Mouse (Mus musculus): ENCODE data around the gene Mn1.

The Mn1 gene

DNA sequence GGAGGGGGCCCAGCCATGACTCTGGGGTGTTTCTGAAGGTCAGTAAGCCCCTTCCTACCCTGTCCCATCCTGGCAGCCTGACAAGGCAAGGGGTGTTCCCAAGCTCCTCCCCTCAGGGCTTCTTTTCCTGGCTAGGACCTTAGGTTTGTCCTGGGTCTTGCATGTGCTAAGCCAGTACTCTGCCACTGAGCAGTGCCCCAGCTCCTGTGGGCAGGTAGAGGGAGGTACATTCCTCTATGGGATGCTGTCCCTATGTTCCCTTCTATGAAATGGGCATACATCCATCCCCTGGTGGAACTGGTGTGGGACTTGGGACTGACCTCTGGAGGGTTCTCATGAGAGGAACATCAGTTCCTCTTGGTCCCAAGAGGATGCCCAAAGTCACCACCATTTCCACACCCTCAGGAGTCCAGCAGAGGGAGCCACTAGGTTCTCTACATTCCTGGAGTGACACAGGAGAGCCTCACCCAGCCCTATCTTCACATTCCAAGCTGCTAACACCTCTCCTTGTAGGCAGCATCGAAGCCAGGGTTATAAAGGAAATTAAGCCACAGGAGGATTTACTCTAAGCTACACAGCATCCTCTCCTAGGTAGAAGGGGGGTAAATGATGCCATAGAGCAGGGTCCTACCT is 7.6 kb upstream of the Mn1 start:
- peak; percentile 33 for DNase-seq

DNA sequence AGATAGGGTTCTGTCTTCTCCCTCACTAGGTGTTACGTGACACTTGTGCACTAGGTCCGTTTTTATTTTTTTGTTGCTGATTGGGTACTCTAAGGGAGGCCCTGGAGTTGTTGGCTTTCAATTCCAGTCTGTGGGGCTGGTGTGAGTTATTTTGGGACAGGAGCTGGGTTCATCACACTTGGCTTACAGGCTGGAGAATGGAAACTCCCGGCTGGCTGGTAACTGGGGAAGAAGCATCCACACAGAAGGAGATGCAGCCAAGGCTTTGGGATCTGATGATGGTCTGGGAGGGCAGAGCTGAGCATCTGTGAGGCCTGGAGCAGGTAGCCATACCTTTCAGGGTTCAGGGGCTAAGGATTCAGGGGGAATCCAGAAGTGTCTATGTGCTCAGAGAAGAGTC is 6.5 kb upstream of the Mn1 start:
- DNase-seq, result no peak

DNA sequence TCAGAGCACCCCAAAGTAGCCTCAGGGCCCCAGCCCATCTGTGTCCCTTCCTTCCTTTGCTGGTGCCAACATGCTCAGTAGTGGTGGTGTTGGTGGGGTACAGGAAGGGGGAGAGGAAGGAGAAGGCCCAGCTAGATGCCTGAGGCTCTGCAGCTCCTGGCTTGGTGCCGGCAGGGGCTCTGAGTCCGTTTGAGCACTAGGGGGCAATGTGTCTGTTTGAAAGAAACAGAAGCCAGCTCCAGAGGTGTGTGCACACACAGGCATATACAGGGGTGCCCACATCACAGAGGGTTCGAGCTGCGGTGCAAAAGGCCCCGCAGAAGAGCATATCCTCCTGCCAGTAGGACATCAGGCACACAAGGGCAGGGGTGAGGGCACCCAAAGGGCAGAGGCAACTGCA is 3.0 kb upstream of the Mn1 start:
- DNase-seq, result peak; percentile 83

DNA sequence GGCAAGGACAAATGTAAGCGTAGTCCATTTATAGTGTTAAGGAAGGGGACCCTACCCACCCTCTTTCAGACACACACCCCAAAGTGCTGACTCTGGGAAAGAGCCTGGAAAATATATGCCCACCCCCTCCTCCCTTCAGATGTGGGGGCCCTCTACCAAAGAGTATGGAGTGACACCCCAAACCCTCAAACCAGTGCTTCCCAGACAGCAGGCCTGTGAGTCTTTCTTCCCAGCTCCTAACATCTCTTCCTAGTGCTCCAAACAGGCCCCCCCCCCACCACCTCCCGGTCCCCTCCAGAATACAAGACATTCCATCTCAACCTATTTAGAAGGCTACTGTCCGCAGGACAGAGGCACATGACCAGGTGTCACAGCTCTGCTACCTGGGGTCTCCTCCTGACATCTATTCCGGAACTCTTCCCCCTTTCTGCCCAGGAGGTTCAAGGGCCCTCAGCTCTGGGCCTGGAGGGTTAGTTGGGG is 2.4 kb upstream of the Mn1 start:
- no peak for DNase-seq

DNA sequence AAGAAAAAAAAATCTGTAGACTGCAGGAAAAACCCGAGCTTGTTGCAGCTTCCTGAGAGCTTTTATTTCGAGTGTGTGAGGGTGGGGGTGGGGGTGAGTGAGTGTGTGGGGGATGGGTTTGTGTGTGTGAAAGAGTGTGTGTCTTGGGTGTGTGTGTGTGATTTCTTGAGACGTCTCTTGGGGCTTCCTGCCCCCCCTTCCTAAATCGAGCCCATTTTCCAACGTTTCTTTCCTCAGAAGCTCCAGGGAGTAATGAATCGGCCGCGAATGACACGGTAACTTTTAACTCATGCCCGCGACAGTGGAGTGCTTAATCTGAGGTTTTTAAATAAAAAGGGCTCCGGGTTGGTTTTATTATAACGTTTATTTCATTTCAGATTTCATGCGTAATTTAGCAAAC is 1.6 kb upstream of the Mn1 start:
- no peak for DNase-seq

DNA sequence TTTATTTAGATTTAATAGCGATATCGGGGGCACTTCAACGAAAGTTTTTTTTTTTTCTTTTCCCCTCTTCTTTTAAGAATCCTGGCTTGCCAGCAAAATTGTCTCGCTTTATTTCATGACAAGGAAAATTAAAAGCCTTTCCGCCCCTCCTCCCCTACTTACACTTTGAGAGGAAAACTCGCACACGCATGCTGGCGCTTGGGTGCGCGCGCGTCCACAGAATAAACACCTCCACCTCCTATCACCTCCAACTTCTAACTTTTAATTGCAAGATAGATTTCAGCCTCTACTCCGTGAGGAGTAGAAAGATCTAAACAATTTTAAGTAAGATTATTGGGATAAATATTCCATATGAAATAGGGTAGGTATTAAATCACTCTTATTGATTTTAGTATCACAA is 1.1 kb upstream of the Mn1 start:
- DNase-seq, result no peak

DNA sequence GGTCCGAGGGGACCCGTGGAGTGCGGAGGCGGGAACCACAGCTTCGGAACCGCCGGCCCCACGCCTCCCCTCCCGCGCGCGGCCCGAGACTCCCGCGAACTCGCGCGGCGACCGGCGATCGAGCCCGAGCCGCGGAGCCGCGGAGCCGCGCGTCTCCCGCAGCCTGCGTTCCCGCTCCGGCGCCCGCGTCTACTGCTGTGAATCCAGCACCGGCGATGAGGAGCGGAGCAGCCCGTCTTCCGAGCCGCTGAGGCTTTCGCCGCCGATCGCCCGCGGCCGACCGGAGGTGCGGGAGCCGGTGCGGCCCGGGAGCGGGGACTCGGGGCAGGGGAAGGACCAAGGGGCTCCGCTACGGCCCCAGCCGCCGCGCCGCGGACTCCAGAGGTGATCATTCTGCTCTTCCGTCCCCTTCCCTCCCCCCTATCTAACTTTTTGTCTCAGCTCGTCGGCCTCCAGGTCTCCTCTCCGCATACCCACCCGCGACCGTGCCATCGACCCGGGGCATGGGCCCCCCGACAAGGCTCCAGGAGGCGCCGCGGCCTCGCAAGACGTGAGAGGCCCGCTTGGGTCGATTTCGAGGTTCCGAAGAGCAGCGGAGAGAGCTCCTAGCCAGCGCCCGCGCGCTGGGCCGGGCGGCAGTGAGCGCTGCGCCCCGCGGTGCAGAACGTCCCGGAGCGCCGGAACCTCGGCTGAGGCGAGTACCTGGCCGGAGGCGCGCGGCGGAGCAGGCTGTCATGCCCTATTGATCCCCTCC is 393 bp downstream of the Mn1 start:
- DNase-seq, result no peak

DNA sequence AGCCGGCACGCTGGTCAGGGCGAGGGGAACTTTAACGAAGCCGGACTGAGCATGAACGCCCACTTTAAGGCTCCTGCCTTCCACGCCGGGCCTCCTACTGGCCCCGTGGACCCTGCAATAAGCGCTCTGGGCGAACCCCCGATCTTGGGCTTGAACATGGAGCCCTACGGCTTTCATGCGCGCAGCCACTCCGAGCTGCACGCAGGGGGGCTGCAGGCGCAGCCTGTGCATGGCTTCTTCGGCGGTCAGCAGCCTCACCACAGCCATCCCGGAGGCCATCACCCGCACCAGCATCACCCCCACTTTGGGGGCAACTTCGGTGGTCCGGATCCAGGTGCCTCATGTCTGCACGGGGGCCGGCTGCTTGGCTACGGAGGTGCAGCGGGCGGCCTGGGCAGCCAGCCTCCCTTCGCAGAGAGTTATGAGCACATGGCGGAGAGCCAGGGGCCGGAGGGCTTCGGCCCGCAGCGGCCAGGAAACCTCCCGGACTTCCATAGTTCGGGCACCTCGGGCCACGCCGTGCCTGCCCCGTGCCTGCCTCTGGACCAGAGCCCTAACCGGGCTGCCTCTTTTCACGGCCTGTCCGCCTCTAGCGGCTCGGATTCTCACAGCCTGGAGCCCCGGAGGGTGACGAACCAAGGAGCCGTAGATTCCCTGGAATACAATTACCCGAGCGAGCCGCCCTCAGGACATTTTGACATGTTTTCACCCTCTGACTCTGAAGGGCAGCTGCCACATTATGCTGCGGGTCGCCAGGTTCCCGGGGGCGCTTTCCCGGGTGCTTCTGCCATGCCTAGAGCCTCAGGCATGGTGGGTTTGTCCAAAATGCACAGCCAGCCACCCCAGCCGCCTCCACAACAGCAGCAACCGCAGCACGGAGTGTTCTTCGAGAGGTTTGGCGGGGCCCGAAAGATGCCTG is 1.3 kb downstream of the Mn1 start:
- no peak for DNase-seq

DNA sequence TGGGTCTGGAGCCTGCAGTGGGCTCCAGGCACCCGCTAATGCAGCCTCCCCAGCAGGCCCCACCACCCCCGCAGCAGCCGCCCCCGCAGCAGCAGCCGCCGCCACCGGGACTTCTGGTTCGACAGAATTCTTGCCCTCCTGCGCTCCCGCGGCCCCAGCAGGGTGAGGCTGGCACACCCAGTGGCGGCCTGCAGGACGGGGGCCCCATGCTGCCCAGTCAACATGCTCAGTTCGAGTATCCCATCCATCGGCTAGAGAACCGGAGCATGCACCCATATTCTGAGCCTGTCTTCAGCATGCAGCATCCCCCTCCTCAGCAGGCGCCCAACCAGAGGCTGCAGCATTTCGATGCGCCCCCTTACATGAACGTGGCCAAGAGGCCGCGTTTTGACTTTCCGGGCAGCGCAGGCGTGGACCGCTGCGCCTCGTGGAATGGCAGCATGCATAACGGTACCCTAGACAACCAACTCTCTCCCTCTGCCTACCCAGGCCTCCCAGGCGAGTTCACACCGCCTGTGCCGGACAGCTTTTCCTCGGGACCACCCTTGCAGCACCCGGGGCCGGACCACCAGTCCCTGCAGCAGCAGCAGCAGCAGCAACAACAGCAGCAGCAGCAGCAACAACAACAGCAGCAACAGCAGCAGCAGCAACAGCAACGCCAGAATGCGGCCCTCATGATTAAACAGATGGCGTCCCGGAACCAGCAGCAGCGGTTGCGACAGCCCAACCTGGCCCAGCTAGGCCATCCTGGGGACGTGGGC is 2.1 kb downstream of the Mn1 start:
- peak; percentile 43 for DNase-seq

DNA sequence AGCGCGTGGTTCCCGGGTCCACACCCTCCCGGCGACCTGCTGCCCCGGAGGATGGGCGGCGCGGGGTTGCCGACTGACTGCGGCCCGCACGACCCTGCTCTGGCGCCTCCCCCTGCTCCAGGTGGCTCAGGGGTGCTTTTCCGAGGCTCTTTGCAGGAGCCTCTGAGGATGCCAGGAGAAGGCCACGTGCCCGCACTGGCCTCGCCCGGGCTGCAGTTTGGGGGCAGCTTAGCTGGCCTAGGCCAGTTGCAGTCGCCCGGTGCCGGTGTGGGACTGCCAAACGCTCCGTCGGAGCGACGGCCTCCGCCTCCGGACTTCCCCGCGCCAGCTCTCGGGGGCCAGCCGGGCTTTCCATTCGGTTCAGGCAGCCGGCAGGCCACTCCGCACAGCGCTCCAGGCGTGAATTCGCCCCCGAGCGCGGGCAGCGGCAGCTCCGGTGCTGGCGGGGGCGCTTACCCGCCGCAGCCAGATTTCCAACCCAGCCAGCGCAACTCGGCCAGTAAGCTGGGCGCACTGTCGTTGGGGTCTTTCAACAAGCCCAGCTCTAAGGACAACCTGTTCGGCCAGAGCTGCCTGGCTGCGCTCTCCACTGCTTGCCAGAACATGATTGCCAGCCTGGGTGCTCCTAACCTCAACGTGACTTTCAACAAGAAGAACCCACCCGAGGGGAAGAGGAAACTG is 3.0 kb downstream of the Mn1 start:
- DNase-seq, result peak; percentile 70

DNA sequence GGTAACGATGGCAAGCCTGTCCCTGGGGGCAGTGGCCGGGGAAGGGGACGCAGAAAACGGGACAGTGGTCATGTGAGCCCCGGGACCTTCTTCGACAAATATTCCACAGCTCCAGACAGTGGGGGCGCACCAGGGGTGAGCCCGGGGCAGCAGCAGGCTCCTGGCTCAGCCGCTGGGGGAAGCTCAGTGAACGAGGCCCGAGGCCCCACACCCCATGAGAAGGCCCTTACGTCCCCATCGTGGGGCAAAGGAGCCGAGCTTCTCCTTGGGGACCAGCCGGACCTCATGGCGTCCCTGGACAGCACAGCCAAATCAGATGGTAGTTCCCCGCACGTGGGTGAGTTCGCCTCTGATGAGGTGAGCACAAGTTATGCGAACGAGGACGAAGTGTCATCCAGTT is 3.7 kb downstream of the Mn1 start:
- no peak for DNase-seq

DNA sequence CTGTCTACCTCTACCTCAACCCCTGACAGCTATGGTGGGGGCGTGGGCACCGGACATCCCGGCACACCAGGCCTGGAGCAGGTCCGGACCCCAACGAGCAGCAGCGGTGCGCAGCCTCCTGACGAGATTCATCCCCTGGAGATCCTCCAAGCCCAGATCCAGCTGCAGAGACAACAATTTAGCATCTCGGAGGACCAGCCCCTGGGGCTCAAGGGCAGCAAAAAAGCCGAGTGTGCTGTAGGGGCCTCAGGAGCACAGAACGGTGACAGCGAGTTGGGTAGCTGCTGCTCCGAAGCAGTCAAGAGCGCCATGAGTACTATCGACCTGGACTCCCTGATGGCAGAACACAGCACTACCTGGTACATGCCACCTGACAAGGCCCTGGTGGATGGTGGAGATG is 4.3 kb downstream of the Mn1 start:
- no peak for DNase-seq

DNA sequence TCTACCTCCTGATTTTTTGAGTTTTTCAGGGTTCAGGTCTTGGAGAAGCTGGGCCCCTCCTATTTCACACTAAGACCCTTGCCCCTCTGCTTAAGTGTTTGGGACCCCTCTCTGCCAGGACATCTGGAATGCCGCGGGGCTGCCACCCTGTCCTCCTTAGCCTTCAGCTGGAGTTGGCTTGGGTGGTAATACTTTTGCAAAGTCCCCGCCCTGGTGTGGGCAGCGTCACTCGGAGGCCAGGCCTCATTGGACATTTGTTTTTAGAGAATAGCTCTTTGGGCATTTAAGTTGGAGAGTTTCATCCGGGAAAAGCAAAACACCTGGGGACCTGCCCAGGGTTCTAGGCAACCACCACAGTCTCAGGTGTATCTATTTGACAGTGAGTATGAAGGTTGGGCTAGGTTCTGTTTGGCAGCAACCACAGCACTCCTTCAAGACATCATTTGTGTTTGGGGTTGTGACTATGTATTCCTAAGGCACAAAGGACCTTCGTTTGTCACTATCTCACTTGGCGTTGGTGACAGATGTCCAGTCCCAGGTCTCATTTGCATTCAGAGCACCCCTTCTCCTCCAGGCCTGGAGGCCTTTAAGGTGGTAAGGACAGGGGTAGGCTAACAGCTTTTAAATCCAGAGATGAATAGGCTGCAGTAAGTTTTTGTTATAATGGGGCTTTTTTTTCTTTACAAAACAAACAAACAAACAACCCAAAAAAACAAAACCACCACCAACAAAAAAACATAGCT is 5.1 kb downstream of the Mn1 start:
- DNase-seq, result peak; percentile 66

DNA sequence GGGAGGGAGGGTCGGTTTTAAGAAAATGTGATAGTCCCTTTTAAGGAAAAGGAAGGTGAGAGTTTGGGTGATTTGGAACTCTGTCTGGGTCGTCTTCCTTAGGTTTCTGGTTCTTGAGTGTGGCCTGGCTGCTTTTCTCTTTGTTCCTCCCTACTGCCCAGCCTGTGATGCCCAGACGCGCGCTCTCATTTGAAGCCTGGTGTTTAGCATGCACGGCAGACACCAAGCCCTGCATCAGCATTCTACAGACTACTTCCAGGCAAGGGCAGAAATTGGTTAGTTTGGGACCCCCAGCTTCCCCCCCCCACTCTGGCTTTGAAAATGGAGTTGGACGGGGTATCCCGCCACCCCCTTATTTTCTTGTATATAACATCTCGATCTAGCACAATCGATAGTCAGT is 5.8 kb downstream of the Mn1 start:
- DNase-seq, result no peak

DNA sequence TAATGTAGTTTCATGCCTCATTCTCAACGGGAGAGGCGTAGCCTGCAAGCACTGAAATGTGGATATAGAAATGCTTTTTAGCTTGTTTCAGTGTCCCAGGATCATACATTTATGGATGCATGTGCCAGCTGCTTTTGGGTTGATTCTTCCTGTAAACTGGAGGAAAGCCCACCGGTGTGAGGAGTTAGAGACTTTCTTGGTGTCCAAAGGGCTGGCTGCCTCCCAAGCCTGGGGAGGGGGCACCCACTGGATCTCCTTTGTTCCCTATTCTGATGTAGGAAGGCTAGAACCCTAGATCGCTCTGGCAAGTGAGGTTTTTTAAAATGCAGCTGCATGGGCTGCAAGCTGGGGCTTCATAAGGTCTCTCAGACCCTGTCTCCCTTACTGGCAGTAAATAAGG is 6.5 kb downstream of the Mn1 start:
- DNase-seq, result no peak

DNA sequence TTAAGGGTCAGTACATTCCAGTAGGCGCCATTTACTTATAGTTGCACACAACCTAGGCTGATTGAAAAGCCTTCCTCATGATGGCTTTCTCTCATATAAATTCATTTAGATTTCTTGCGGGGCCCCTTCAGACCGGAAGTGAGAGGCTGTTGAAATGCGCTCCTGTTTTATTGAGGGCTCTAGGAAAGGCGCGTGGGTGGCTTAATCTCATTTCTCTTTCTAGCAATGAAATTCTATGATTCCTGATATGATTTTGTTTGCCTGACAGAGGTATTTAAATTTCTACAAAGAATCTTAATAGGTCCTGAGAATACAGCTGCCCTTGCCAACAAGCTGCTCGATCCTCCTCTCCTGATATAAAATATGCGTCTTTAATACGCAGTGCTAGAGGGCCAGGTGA is 8.7 kb downstream of the Mn1 start:
- DNase-seq, result no peak

DNA sequence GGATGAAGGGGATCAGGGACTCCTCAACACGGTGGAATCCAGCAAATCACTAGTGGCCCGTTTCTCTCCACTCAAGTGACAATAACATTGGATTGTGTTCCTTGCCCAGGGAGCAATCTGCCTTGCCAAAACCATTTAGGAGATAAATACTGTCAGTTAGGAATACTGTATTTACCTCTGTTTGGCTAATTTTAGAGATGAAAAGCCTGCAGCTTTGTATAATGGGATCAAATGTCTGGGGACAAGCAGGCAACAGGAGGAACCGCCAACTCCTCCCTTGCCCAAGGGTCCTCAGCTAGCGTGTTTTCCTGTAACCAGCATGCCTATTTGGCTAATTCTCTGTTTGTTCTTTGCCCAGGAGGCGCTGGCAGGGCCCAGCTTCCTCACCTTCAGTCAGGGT is 9.1 kb downstream of the Mn1 start:
- DNase-seq, result no peak

DNA sequence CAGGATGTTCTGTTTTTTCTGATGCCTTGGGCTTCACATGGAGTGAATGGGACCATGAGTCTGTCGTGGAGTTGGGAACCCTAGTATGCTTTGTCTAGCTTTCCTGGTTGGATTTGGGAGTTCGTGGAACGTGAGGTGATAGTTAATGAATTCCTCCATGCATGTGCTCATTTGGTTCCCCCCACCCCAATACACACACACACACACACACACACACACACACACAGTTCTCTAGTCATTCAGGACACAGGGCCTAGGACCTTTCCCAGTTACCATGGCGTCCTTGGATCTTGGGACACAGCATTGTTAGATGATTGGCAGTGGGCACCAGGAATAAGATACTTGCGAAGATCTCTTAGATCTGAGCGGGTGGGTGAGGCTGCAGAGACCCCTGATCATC is 11.7 kb downstream of the Mn1 start:
- DNase-seq, result no peak

DNA sequence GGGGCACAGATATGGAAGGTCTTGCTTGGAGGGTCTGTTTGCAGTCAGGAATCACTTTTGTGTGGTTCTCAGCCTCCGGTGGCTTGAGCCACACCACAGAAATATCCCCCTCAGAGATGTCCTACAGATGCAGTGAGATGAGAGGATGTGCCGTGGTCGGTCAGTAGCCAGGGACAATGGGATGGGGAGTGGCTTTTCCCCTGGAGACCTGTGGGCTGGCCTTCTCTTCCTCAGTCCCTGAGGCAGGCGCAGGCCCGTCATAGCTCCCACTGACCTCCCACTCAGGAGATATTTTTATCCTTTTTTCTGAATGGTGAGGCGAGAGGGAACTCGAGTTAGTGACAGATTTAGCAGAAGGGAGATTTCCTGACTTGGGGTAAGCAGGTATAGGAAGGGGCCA is 12.6 kb downstream of the Mn1 start:
- DNase-seq, result no peak

DNA sequence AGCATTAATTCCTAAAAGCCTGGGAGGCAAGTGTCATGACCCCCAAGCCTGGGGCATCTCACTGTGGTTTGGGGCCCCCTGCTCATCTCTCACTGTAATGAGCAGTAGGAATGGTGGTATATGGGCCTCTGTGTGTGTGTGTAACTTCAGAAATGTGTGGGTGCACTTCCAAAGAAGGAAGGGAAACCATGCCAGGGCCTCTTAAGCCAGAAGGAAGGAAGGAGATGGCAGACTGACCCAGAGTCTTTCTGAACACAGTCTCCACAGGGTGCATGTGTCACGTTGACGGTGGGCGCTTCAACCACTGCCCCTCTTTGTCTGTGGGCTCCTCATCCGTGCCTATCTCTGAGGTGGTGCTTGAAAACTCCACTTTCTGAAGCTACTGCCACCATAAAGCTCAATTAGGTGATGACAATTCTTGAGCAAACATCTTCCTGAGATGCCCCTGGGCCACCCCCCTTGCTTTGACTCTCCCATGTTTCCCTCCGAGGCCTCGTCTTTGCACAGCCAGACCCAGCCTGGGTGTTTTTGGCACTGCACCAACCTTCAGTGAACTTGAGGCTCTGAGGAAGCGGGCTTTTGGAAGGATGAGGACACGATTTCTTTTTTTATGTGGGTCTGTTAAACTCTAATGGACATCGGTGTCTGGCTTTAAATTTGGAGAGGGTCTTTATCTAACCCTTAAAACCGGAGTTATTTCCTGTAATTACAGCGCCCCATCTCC is 14.0 kb downstream of the Mn1 start:
- DNase-seq, result no peak

DNA sequence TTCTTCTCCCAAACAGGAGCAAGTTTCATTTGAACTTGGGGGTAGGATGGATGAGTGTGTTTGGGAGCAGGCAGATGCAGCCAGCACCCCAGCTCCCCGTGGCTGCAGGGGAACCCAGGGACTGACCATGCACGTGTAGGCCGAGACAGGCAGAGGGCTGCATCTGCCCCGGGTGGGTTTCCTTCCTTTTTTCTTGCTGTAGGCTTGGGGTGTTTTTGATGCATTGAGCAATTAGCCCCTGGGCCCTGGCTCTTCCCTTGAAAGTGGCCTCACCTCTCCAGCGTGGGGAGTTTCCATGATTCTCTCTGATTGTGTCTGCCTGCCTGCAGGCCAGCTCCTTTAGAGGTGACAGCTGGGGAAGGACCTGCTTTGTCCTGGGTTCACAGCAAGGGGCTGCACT is 15.7 kb downstream of the Mn1 start:
- no peak for DNase-seq

Data from right cerebral cortex, adult 18-20 months (tissue).